Mouse (Mus musculus) heart, adult 9 months (tissue): ENCODE measurements around the gene Prss21.
A peak's percentile ranks its signal among the peaks of the same experiment; 100 is the strongest.

Source experiments
- DNase-seq, 2 experiments: peaks; one replicate each; pipeline ENCODE4 v3.0.0; 2022; ENCODE audit warnings: low spot score in 2 of 2

Gene Prss21

GRCm38 (mm10) chr17:23867756-23868155 lies at the start of gene Prss21:
Gene Prss21 (plus strand): TSS chr17:23868056.
- no peak for DNase-seq

DNA sequence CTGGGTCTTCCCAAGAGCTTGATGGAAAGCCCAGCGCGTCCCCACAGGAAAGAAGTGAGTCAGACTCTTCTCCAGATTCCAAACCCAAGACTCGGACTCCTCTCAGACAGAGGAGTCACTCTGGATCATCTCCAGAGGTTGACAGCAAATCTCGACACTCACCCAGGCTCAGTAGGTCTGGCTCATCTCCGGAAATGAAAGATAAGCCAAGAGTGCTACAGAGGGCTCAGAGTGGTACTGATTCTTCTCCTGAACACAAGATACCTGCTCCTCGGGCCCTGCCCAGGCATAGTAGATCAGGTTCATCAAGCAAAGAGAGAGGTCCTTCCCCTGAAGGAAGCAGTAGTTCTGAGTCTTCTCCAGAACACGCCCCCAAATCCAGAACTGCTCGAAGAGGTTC lies 49.3 kb upstream of the Prss21 start:
- no peak for DNase-seq

- DNase-seq, result no peak
Observed at GRCm38 (mm10) chr17:23819235-23819634, 48.6 kb upstream of the Prss21 start.

GRCm38 (mm10) chr17:23820731-23821130 lies 47.1 kb upstream of the Prss21 start:
- no peak for DNase-seq

- no peak for DNase-seq
Observed at GRCm38 (mm10) chr17:23822094-23822493, 45.8 kb upstream of the Prss21 start.

GRCm38 (mm10) chr17:23823018-23823417 lies 44.8 kb upstream of the Prss21 start:
- DNase-seq, result no peak

GRCm38 (mm10) chr17:23823614-23824013 lies 44.2 kb upstream of the Prss21 start:
- no peak for DNase-seq

DNA sequence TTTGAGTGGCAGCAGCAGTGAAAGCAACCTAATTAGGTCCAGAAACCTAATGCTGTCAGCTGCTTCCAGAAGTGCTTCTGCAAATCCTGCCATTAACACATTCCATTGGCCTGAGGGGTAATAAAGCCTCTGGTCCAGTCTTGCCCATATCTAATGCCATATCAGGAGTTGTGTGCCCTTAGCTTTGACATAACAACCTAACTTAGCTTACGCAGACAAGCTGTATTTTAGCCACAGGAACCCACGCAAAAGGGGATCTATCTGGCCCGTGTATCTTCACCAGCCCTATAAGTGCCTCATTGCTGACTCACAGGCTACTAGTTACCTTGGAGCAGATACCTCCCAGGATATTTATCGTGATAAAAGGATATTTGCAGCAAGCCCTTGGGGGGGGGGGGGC lies 42.3 kb upstream of the Prss21 start:
- no peak for DNase-seq

- DNase-seq, result peak in 1 of 2 experiments; percentile 59
Observed at GRCm38 (mm10) chr17:23828271-23829001, 39.4 kb upstream of the Prss21 start.

GRCm38 (mm10) chr17:23829064-23829619 lies 38.7 kb upstream of the Prss21 start, which contains the start of gene Elob:
Gene Elob (minus strand): TSS chr17:23829136.
- DNase-seq, result peak; percentile 83 to 85

GRCm38 (mm10) chr17:23831201-23831600 lies 36.7 kb upstream of the Prss21 start:
- no peak for DNase-seq

DNA sequence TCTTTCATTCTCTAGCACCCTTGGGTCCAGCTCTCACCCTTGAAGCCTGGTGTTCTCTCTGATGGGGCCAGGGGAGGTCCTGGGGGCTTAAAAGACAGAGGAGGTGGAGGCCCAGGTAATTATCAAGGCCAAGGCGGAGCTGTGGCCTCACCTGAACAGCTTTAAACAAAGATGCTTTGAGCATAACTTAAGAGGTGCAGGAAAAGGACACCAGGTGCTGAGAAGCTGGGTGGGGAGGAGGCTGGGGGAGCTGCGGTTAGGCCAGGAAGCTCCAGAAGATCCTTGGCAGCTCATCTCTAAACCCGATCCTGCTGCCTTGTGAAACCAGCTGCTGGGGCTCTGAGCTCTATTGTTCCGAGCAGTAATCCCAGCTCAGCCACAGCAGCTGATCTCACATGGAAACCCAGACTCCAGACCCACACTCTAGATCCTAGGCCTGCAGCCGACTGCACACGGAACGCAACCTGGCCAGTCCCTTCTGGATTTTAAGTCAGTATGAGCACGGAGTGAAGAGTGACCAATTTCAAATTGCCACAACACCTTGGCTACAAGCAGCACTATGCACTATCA lies 31.8 kb upstream of the Prss21 start, which contains the start of gene Prss33:
Gene Prss33, minus strand, starts transcription at position 51 of the 570 bp plus-strand sequence.
- no peak for DNase-seq

GRCm38 (mm10) chr17:23841145-23841544 lies 26.7 kb upstream of the Prss21 start:
- DNase-seq, result peak in 1 of 2 experiments; percentile 50

GRCm38 (mm10) chr17:23843141-23843811 lies 24.6 kb upstream of the Prss21 start:
- DNase-seq, result no peak

DNA sequence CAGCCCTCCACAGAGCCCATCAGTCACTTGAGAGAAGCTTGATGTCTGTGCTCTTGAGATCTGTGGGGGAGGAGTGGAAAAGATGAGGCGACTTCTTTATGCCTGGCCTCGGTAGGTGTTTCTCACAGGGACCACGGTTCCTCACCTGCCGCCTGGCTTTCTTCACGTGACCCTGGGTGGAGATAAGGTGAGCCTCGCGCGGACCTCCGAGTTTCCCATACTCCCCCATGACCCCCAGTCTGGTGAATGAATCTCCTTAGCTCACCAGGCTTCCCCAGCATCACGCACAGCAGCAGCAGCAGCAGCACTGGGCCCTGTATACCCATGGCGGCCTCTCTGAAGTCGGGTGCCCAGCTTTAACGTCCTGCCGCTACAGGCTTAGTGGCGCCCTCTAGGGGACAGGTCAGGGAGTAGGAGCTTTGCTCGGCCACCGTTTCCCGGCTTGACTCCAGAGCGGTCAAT lies 24.0 kb upstream of the Prss21 start, which contains the start of the genes Prss32 and Prss41:
Gene Prss32, plus strand, starts transcription at position 44 of the 462 bp plus-strand sequence.
Gene Prss41, minus strand, starts transcription at position 361 of the 462 bp plus-strand sequence.
- peak in 1 of 2 experiments; percentile 19 for DNase-seq

- DNase-seq, result no peak
Observed at GRCm38 (mm10) chr17:23850028-23850427, 17.8 kb upstream of the Prss21 start.

DNA sequence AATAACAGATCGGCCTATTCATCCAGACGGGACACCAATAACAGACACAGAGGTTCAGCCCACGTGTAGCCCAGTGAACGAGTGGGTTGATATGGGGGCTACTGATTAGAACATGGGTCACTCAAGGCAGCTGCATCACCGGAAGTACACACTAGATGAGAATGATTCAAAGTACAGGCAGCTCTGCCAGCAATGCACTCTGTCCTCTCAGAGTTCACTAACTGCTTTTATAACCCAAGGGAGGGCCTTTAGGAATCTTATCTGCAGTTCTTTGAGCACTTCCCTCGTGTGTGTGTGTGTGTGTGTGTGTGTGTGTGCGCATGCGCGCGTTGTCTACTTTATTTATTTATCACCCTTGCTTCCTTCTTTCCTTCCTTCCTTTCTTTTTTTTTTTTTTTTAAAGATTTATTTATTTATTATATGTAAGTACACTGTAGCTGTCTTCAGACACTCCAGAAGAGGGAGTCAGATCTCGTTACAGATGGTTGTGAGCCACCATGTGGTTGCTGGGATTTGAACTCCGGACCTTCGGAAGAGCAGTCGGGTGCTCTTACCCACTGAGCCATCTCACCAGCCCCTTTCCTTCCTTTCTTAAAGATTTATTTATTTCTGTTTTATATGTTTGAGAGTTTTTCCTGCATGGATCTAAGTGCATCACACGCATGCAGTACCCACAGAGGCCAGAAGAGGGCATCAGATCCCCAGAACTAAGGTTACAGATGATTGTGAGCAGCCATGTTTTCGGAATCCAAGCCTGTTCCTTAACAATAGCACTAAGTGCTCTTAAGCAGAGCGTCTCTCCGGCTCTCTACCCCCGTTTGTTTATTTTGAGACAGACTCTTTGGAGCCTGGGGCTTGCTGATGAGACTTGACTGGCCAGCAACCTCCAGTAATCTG lies 16.8 kb upstream of the Prss21 start:
- peak in 1 of 2 experiments; percentile 22 for DNase-seq

- DNase-seq, result no peak
Observed at GRCm38 (mm10) chr17:23853292-23853691, 14.6 kb upstream of the Prss21 start.

- DNase-seq, result no peak
Observed at GRCm38 (mm10) chr17:23854229-23854765, 13.6 kb upstream of the Prss21 start.

DNA sequence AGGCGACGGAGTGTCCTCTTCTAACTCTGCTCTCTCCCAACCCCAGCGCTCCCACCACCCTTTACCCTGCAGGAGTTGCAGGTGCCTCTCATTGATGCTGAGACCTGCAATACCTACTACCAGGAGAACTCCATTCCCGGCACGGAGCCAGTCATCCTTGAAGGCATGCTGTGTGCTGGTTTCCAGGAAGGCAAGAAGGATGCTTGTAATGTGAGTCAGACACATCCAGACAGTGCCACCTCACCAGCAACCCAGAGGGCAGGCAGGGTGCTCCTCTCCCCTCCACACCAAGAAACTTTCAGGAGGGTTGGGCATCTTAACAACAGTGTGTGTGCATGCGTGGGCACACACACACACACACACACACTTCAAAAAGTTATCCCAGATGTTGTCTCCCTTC lies 10.7 kb upstream of the Prss21 start:
- DNase-seq, result no peak

- DNase-seq, result no peak
Observed at GRCm38 (mm10) chr17:23857913-23858312, 9.9 kb upstream of the Prss21 start.
